Mouse (Mus musculus) kidney, adult 2 months (tissue): ENCODE data around the gene Immp1l.
A peak's percentile ranks its signal among the peaks of the same experiment; 100 is the strongest.

Experiments used
- CTCF ChIP-seq: fragments of 200-500 bp; conservative IDR thresholded peaks from 2 replicates; pipeline ENCODE4 v1.5.1; 2011; ENCODE audit warnings: low read depth, mild to moderate bottlenecking, control low read depth, low read length, moderate library complexity, mixed read lengths; ENCODE audit not compliant: insufficient read depth, insufficient read length
- POLR2A ChIP-seq: fragments of 200-500 bp; IDR thresholded peaks from one replicate; pipeline ENCODE4 v1.6.1; 2011; ENCODE audit warnings: low read depth, low read length, control low read depth

DNA sequence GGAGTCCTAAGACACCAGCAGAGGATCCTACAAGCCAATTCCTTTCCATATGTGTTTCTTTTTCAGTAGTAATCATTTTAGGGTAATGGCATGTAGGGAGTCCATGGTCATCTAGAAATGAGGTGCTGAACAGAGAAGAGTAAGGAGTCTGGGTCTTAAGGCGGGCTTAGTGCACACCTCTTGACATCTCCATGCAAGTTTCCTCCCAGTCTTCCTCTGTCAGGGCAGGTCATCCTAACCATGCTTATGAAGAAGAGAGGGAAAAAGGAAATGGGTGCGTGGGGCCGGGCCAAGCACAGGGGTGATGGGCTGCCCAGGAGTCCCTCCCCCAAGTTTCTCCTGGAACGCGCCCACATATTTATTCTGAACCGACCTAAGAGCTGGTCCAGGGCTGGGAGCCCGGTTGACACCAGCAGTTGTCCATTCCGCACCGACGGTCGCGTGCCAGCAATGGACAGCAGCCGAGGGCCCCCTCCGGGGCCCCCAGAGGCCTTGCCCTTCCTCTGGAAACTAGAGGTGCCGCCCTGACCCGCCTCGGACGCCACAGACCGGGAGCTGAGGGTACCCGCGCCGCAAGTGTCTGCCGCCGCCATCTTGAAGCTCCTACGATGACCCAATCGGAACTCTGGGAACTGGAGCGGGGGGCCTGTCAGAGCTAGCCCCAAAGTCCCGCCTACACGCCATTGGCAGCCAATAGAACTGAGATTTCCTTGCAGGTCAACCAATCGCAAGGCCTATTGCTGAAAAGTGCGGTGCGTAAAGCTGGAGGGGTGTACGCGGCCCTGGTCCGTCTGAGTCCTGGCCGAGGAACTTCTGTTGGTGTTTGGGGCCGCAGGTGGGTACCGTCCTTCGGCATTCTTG lies at the start of gene Immp1l, which contains the start of gene Elp4:
- TF ChIP-seq CTCF (no peak), POLR2A (peak; percentile 26)
